Mouse (Mus musculus) heart, adult 18-20 months (tissue): Measurements from ENCODE around the gene Dmac2. TPM values are rescaled to one million over a fixed set of nuclear protein-coding genes. Genes with fewer than 3 reads are reported as not detected.

Experiments used
- DNase-seq, 2 experiments: peaks; one replicate each; pipeline ENCODE4 v3.0.0; 2021 to 2022; ENCODE audit warnings: mixed read lengths in 1 of 2
- total RNA-seq, 2 experiments: library from RNA; stranded (reverse); gene quantifications; 2 replicates each; pipeline ENCODE4 v1.2.3; 2021

Dmac2 gene
- total RNA-seq, 2 experiments from 2014 or later: 56.2 to 58.8 TPM

GRCm38 (mm10) chr7:25615706-25616011, 3.6 kb upstream of the Dmac2 start, which contains the start of gene Erich4:
Gene Erich4 (minus strand): TSS chr7:25615892.
- DNase-seq: no peak

DNA sequence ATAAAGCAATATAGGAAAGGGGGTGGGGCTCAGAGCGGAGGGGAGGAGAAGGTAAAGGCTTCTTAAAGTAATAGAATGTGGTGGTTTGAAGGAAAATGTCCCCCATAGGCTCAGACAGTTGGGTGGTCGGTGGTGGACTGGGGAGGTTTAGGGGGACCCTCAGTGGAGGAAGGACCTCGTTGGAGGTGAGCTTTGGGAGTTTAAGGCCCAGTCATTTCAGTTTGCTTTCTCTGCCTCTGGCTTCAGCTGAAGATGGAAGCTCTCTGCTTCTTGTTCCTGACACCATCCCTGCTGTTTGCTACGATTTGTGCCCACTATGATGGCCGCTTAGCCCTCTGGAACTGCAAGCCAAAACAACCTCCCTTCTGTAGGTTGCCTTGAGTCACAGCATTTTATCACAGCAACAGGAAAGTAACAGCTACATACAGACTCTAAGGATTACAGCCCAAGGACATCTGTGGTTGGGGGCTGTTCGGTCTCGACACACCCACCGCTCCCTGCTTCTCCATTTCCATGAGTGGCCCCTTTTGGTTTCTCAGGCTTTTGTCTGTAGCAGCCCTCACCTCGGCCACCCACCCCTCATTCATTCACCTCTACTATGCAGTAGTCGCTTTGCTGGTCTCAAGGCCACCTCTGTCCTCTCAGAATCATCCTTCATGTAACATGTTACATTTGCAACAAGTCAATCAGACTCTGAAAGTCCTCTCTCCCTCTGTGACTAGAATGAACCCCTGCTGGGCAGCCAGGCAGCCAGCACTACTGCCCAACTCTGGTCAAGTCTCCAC, 1.6 kb upstream of the Dmac2 start:
- no peak for DNase-seq

DNA sequence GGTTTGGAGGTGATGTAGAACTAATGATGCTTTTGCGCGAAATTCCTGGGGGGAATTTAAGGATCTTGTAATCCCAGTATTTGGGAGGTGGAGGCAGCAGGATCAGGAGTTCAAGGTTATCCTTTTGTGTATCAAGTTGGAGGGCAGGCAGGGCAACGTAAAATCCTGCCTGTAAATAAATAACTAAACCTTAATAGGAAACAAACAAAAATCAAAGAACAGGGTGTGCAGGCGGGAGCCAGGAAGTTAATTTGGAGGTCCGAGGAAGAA, 443 bp downstream of the Dmac2 start:
- no peak for DNase-seq

DNA sequence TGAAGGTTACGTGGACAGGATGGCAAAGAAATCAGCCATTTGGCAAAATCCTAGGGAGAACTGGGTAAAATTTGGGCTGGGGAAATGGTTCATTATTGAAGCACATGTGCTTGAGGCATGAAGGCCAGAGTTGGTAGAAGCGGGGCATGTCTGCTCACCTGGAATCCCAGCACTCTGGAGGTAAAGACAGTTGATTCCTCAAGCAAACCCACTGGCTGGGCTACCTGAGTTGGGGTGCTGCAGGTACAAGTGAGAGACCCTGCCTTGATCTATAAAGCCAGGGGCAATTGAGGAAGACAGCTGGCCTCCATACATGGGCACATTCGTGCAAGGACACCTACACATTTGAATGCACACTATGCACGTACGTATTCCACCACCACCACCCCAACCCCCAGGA, 887 bp downstream of the Dmac2 start:
- no peak for DNase-seq

GRCm38 (mm10) chr7:25620751-25621150, 1.5 kb downstream of the Dmac2 start:
- DNase-seq: no peak

GRCm38 (mm10) chr7:25623857-25624370, 4.7 kb downstream of the Dmac2 start:
- DNase-seq: no peak

DNA sequence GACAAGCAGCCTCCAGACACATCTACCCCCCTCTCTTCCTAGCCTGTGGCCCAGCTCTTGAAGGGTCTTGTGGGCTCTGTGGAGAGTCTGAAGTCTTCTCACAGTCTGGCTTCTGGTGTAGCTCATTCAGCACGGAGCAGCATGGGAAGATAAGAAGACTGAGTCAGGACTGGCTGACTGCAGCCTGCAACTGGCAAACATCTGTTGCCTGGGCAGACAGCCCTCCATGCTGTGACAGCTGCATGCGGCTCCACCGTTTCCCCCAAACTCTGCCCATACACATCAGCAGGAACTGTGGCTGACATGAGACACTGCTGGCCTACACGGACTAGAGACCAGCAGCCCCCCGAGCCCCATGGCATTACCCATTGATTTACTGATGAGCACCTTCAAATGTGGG, 5.6 kb downstream of the Dmac2 start:
- DNase-seq: peak; percentile 70 to 80

DNA sequence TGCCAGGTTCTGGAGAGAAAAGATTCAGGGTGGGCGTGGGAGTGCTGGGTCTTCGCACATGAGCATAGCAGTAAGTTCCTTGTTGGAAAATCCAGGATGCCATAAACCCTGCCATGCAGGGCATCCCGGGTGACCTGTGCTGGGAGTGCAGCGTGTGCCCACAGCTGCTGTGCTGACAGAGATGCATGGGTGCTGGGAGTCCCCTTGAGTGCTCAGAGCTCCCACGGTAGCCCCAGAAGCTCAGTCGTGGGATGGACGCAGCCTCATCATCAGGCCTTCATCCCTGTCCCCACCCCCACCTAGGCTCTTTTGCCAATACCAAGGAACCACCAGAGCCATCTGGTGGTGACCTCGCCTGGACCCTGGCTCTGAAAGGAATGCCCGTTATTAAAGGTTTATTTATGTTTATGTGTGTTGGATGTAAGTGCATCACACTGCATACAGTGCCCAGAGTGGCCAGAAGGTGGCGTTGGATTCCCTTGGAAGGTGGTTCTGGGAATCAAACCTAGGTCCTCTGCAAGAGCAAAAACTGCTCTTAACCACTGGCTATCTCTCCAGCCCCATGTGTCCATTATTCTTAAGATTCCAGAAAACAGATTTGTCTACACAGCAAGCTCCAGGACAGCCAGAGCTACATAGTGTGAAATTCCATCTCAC, 6.5 kb downstream of the Dmac2 start:
- peak in 1 of 2 experiments; percentile 59 for DNase-seq

DNA sequence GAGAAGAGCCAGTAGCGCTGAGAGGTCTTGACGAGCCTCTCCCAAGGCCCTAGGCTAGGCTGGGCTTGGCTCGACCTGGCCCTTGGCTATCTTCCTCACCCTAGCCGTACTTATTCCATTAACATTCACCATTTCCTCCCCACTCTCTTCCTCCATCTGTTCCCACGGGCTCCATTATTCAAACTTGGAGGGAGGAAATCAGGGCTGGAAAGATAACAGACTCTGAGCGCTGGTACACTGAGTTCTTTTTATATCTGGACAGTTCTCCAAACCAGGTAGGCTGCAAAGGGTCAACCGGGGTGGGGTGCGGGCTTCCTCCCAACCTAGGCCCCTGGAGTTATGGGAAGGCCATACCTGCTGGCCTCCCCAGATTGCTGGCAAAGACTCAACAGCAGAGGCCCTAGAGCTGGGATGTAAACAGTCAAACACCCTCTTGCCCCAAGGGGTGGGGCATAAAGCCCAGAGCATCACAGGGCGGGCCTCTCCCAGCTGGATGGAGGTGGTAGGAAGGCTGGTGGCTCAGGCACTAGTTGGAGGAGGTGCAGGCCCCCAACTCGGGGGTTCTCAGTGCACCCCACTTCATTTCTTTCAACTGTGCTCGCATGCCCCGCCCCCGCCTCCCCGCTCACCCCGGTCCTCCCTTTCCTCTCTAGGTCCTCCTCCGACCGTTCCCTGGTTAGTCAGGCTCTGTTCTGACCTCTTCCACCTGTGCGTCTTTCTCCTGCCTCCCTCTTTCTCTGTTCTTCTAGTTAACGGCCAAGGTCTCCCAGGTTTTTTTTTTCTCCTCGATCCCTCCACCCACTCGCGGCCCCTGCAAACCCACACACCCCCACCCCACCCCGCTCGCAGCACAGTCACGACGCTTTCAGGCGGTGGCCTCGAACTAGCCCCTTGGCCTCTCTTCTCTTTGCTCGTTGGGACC, 7.6 kb downstream of the Dmac2 start, which contains the start of gene B3gnt8:
Gene B3gnt8, plus strand, starts transcription at position 146 of the 922 bp plus-strand sequence.
- DNase-seq: peak; percentile 83 to 90

GRCm38 (mm10) chr7:25627431-25628322, 8.5 kb downstream of the Dmac2 start:
- peak; percentile 80 to 87 for DNase-seq

DNA sequence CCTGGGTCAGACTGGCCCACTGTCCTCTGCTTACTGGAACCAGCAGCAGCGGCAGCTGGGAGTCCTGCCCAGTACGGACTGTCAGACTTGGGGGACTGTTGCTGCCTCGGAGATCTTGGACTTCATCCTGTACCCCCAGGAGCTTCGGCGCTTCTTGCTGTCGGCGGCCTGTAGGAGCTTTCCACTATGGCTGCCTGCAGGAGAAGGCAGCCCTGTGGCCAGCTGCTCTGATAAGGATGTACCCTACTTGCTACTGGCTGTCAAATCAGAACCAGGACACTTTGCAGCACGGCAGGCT, 9.1 kb downstream of the Dmac2 start:
- no peak for DNase-seq

- DNase-seq: no peak
Observed at GRCm38 (mm10) chr7:25632679-25633078, 13.5 kb downstream of the Dmac2 start.

DNA sequence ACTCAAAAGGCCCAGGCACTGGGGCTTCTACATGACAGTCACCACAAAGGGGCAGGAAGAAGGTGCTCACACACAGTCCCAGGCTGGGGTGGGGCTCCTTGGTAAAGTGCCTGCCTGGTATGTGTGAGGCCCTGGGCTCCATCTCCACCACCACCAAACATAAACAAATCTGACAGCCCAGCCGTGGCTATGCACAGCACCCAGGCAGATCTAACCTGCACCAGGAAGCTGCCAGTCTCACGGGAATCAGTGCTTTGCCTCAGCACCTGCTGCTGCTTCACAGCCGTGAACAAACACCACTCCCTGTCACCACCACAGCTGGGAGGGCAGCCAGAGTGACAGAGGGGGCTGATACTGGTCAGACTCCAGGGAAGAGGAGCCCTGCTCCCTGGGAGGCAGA, 17.2 kb downstream of the Dmac2 start:
- no peak for DNase-seq

- no peak for DNase-seq
Observed at GRCm38 (mm10) chr7:25637099-25637498, 17.9 kb downstream of the Dmac2 start.

DNA sequence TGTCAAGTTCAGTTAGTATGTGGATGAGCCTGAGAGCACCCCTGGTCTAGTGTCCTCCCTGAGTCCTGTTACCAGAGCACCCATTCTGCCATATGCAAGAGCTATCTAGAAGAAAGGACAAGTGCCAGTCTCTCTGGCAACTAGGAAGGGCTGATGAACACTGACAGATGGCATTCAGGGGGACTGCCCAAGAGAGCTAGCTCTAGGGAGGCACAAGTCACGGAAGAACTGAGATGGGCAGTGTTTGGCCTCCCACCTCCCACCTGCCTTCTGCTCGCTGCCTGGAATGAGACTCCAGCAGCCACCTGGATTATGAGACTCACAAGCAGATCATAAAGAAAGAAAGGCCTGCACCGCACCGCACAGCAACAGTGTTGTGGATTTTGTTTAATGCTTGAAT, 20.5 kb downstream of the Dmac2 start:
- DNase-seq: no peak

DNA sequence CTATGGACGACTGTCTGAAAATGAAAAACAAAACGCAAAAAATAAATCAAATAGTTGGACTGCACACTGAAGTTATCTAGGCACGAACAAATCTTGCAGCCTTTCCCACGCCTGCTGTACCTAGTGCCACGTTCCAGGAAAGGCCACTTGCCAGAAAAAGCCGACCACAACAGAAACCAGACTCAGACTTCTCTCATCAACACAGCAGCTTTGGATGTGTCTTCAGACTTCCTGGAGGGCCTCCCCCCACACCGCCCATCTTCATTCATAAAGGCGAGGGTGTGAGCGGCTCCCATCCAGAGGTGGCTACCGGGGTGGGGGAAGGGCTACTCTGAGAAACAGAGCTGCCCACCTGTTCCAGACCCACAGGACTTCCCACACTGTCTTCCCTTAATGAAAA, 24.9 kb downstream of the Dmac2 start:
- no peak for DNase-seq

- DNase-seq: no peak
Observed at GRCm38 (mm10) chr7:25644631-25645030, 25.4 kb downstream of the Dmac2 start.

GRCm38 (mm10) chr7:25645074-25645473, 25.9 kb downstream of the Dmac2 start:
- DNase-seq: no peak

DNA sequence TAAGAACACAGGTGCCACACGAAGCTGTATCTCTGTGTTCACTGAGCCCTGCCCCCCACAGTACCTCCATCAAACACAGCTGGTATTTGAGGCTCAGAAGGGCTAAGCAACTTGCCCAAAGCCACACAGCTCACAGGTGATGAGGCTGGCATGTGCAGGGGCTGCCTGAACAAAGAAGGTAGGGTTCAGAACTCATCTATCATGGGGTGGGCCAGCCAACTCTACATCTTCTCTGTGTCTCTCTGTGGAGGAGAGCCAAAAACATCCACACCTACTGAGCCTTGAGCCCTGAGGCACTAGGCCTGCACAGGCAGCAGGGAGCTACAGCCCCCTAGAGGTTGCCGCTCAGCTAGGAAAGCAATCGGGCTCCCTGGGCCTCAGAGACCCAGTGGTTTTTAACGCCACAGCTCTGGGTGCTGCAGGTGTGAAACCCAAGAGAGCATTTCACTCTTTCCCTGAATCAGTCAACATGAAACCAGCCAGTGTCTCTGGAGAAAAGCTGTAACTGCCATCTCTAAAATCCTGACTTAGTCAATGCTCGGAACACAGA, 28.4 kb downstream of the Dmac2 start:
- DNase-seq: no peak

DNA sequence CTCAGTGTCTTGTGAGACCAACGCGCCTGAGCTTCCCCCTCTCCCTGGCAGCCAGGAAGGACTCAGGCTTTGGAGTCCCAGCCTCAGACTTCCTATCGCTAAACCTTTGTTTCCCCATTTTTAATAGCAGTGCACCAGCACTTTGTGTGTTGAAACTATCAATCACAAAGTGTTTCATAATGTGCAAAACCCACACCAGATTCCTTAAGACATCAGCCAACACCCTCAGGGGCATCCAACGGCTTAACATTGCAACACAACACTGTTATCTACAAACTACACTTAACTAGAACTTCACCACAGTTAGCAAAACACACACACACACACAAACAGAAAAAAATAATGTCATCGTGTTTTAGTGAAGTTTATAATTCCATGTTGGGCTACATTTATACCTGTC, 30.6 kb downstream of the Dmac2 start:
- no peak for DNase-seq

DNA sequence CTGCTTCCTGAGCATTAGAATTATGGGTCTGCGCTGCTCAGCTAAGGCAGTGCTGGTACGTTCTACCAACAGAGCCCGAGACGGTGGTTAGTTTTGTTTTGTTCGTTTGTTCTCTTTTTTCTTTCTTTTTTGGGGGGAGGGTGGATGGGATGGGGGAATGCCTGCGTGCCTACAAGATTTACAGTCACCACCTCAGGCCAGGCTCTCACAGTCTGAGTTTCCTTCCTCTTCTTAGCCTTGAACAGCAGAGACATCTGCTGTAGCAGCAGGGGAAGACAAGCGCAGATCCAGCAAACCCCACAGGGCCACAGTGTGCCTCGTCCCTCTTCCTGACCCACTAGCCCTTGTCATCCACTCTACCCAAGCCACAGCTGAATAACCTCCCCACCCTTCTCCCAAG, 32.1 kb downstream of the Dmac2 start:
- peak in 1 of 2 experiments; percentile 42 for DNase-seq
